Mouse (Mus musculus): ENCODE measurements around the gene Asxl1. TPM values are rescaled to one million over a fixed set of nuclear protein-coding genes. Genes with fewer than 3 reads are reported as not detected.

Gene Asxl1
- polyA plus RNA-seq, 1 experiment = 55.7 TPM

GRCm38 (mm10) chr2:153389831-153390230 is 44.2 kb downstream of the Asxl1 start:
- Histone ChIP-seq H3K36me3 (ENCODE audit: control insufficient read depth, insufficient read depth, low read length, poor library complexity, severe bottlenecking) (peaks cover 41% of the 10 kb centered on the region), H3K27me3 (ENCODE audit: control insufficient read depth, insufficient read depth, low read length, poor library complexity, severe bottlenecking) (no peaks in the 10 kb centered on the region), H3K9ac (ENCODE audit: low read depth, poor library complexity, severe bottlenecking) (no peak overlapping the region), H3K4me1 (ENCODE audit: control insufficient read depth, insufficient read depth, low read length) (no peaks in the 10 kb centered on the region), H3K27ac (ENCODE audit: insufficient read depth, low read length) (no peak overlapping the region), H3K9me3 (replicated peaks; ENCODE audit: control insufficient read depth, insufficient read depth, low read length, poor library complexity, severe bottlenecking) (no peaks in the 10 kb centered on the region), H3K4me3 (ENCODE audit: low read depth, low read length) (no peak overlapping the region)
- TF ChIP-seq CTCF (IDR thresholded peaks at IDR 0.05; ENCODE audit: low read depth, low read length) (no peak), POLR2A (IDR thresholded peaks at IDR 0.05; ENCODE audit: insufficient read depth, low read length) (no peak), EP300 (IDR thresholded peaks at IDR 0.05; ENCODE audit: insufficient read depth, low read depth, low read length) (no peak)

- Histone ChIP-seq H3K9ac (ENCODE audit: low read depth, poor library complexity, severe bottlenecking) (no peak overlapping the region), H3K36me3 (ENCODE audit: control insufficient read depth, insufficient read depth, low read length, poor library complexity, severe bottlenecking) (peaks cover 63% of the 10 kb centered on the region), H3K9me3 (replicated peaks; ENCODE audit: control insufficient read depth, insufficient read depth, low read length, poor library complexity, severe bottlenecking) (no peaks in the 10 kb centered on the region), H3K4me3 (ENCODE audit: low read depth, low read length) (no peak overlapping the region), H3K27me3 (ENCODE audit: control insufficient read depth, insufficient read depth, low read length, poor library complexity, severe bottlenecking) (no peaks in the 10 kb centered on the region), H3K27ac (ENCODE audit: insufficient read depth, low read length) (no peak overlapping the region), H3K4me1 (ENCODE audit: control insufficient read depth, insufficient read depth, low read length) (no peaks in the 10 kb centered on the region)
- no peak for TF ChIP-seq EP300 (IDR thresholded peaks at IDR 0.05; ENCODE audit: insufficient read depth, low read depth, low read length)
- no peak for TF ChIP-seq POLR2A (IDR thresholded peaks at IDR 0.05; ENCODE audit: insufficient read depth, low read length)
- no peak for TF ChIP-seq CTCF (IDR thresholded peaks at IDR 0.05; ENCODE audit: low read depth, low read length)
Observed at GRCm38 (mm10) chr2:153393045-153393444, 47.4 kb downstream of the Asxl1 start.

- H3K27me3 ChIP-seq (ENCODE audit: control insufficient read depth, insufficient read depth, low read length, poor library complexity, severe bottlenecking) = no peaks in the 10 kb centered on the region
- H3K9me3 ChIP-seq (replicated peaks; ENCODE audit: control insufficient read depth, insufficient read depth, low read length, poor library complexity, severe bottlenecking) = no peaks in the 10 kb centered on the region
- peaks cover 73% of the 10 kb centered on the region for H3K36me3 ChIP-seq (ENCODE audit: control insufficient read depth, insufficient read depth, low read length, poor library complexity, severe bottlenecking)
- H3K9ac ChIP-seq (ENCODE audit: low read depth, poor library complexity, severe bottlenecking) = no peak overlapping the region
- TF ChIP-seq POLR2A (IDR thresholded peaks at IDR 0.05; ENCODE audit: insufficient read depth, low read length) = no peak
- TF ChIP-seq EP300 (IDR thresholded peaks at IDR 0.05; ENCODE audit: insufficient read depth, low read depth, low read length) = no peak
- peak; percentile 6 for TF ChIP-seq CTCF (IDR thresholded peaks at IDR 0.05; ENCODE audit: low read depth, low read length)
- H3K4me1 ChIP-seq (ENCODE audit: control insufficient read depth, insufficient read depth, low read length) = no peaks in the 10 kb centered on the region
- H3K27ac ChIP-seq (ENCODE audit: insufficient read depth, low read length) = peak overlapping the region; percentile 25; the same call in 1 of the 2 replicates
- H3K4me3 ChIP-seq (ENCODE audit: low read depth, low read length) = no peak overlapping the region
Observed at GRCm38 (mm10) chr2:153397790-153398515, 52.3 kb downstream of the Asxl1 start.

- Histone ChIP-seq H3K27ac (ENCODE audit: insufficient read depth, low read length) (no peak overlapping the region), H3K36me3 (ENCODE audit: control insufficient read depth, insufficient read depth, low read length, poor library complexity, severe bottlenecking) (peaks cover 62% of the 10 kb centered on the region), H3K9ac (ENCODE audit: low read depth, poor library complexity, severe bottlenecking) (no peak overlapping the region), H3K9me3 (replicated peaks; ENCODE audit: control insufficient read depth, insufficient read depth, low read length, poor library complexity, severe bottlenecking) (no peaks in the 10 kb centered on the region), H3K27me3 (ENCODE audit: control insufficient read depth, insufficient read depth, low read length, poor library complexity, severe bottlenecking) (no peaks in the 10 kb centered on the region), H3K4me1 (ENCODE audit: control insufficient read depth, insufficient read depth, low read length) (no peaks in the 10 kb centered on the region), H3K4me3 (ENCODE audit: low read depth, low read length) (no peak overlapping the region)
- no peak for TF ChIP-seq CTCF (IDR thresholded peaks at IDR 0.05; ENCODE audit: low read depth, low read length)
- TF ChIP-seq EP300 (IDR thresholded peaks at IDR 0.05; ENCODE audit: insufficient read depth, low read depth, low read length) = no peak
Observed at GRCm38 (mm10) chr2:153399166-153399565, 53.5 kb downstream of the Asxl1 start.

- peaks cover 19% of the 10 kb centered on the region for H3K36me3 ChIP-seq (ENCODE audit: control insufficient read depth, insufficient read depth, low read length, poor library complexity, severe bottlenecking)
- H3K9ac ChIP-seq (ENCODE audit: low read depth, poor library complexity, severe bottlenecking) = no peak overlapping the region
- H3K4me1 ChIP-seq (ENCODE audit: control insufficient read depth, insufficient read depth, low read length) = no peaks in the 10 kb centered on the region
- H3K9me3 ChIP-seq (replicated peaks; ENCODE audit: control insufficient read depth, insufficient read depth, low read length, poor library complexity, severe bottlenecking) = no peaks in the 10 kb centered on the region
- H3K4me3 ChIP-seq (ENCODE audit: low read depth, low read length) = no peak overlapping the region
- TF ChIP-seq CTCF (IDR thresholded peaks at IDR 0.05; ENCODE audit: low read depth, low read length) (no peak), POLR2A (IDR thresholded peaks at IDR 0.05; ENCODE audit: insufficient read depth, low read length) (no peak)
- no peaks in the 10 kb centered on the region for H3K27me3 ChIP-seq (ENCODE audit: control insufficient read depth, insufficient read depth, low read length, poor library complexity, severe bottlenecking)
- no peak overlapping the region for H3K27ac ChIP-seq (ENCODE audit: insufficient read depth, low read length)
Observed at GRCm38 (mm10) chr2:153404062-153404461, 58.4 kb downstream of the Asxl1 start.

- TF ChIP-seq EP300 (IDR thresholded peaks at IDR 0.05; ENCODE audit: insufficient read depth, low read depth, low read length) (no peak), CTCF (IDR thresholded peaks at IDR 0.05; ENCODE audit: low read depth, low read length) (no peak), POLR2A (IDR thresholded peaks at IDR 0.05; ENCODE audit: insufficient read depth, low read length) (no peak)
- no peaks in the 10 kb centered on the region for H3K9me3 ChIP-seq (replicated peaks; ENCODE audit: control insufficient read depth, insufficient read depth, low read length, poor library complexity, severe bottlenecking)
- H3K27ac ChIP-seq (ENCODE audit: insufficient read depth, low read length) = no peak overlapping the region
- no peak overlapping the region for H3K4me3 ChIP-seq (ENCODE audit: low read depth, low read length)
- peaks cover 10% of the 10 kb centered on the region for H3K36me3 ChIP-seq (ENCODE audit: control insufficient read depth, insufficient read depth, low read length, poor library complexity, severe bottlenecking)
- H3K27me3 ChIP-seq (ENCODE audit: control insufficient read depth, insufficient read depth, low read length, poor library complexity, severe bottlenecking) = no peaks in the 10 kb centered on the region
- H3K9ac ChIP-seq (ENCODE audit: low read depth, poor library complexity, severe bottlenecking) = no peak overlapping the region
- no peaks in the 10 kb centered on the region for H3K4me1 ChIP-seq (ENCODE audit: control insufficient read depth, insufficient read depth, low read length)
Observed at GRCm38 (mm10) chr2:153404882-153405281, 59.3 kb downstream of the Asxl1 start.
